Mouse (Mus musculus) heart, postnatal 10 days (tissue): ENCODE data around the gene 1700003F12Rik. TPM values are rescaled to one million over a fixed set of nuclear protein-coding genes. Genes with fewer than 3 reads are reported as not detected.

Experiments
- DNase-seq, 2 experiments: peaks; one replicate each; pipeline ENCODE4 v3.0.0; 2021
- intact Hi-C: fragments of 180-260 bp; cut with DNase I; formaldehyde crosslinking; loops from one replicate; pipeline ENCODE4 v1.15.1; 2025
- total RNA-seq, 2 experiments: library from RNA; stranded (reverse); gene quantifications; 2 replicates each; pipeline ENCODE4 v1.2.3; 2021

Gene 1700003F12Rik
- total RNA-seq, 2 experiments from 2014 or later, result 0.38 to 0.40 TPM

- intact Hi-C loops, result no loop called here
- peak; percentile 69 to 71 for DNase-seq
Measured at GRCm38 (mm10) chr2:154549127-154549885, 2.4 kb downstream of the 1700003F12Rik start.

DNA sequence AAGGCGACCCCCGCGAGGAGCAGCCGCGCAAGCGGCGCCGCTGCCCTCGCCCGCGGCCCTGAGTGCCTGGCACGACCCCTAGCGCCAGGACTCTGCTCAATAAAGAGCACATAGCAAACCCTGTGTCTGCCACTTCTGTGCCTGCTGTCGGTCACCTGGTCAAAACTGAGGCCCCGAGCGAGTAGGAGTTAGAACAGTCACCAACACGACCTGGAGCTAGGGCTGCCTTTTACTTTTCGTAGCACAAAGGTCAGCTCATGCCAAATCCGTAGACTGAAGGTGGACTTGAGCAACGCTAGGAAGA, 3.0 kb downstream of the 1700003F12Rik start:
- intact Hi-C loops, result no loop called here

DNA sequence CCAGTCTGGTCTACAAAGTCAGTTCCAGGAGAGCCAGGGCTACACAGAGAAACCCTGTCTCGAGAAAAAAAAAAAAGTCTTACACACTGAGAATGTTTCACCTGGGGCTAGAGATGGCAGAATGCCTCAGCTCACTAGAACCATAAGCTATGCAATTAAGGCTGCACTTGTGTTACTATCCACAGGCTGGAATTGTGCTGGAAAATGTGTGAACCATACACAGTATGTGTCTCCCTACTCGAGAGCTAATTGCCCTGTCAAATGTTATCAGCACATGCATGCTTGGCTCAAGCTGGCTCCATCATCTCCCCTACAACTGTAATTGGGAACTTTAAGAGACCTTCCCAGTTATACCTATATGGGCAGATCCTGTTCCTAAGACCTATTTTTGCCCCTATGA, 4.1 kb downstream of the 1700003F12Rik start:
- intact Hi-C loops, result no loop called here
- no peak for DNase-seq

More for the DNA sequence above, 3.0 kb downstream of the 1700003F12Rik start:
- no peak for DNase-seq

GRCm38 (mm10) chr2:154551476-154551875, 4.6 kb downstream of the 1700003F12Rik start, which contains the start of gene Actl10:
Gene Actl10, plus strand, starts transcription at chr2:154551776.
- intact Hi-C loops, result no loop called here
- DNase-seq, result no peak

DNA sequence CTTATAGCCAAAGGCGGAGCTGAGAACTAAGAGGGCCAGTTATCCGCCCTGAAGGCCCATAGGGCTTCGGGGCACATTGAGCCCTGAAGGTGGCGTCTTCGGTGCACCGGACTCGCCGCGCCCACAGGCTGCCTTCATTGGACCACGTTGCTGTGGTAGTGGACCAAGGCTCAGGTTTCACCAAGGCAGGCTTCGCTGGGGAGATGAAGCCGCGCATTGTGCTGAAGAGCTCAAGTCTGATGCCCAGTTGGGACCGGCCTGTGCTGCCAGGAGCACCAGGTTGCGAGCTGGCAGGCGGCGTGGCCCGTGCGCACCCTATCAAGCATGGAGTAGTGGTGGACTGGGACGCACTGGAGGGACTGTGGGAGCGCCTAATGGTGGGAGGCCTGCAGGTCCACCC, 5.0 kb downstream of the 1700003F12Rik start:
- intact Hi-C loops, result loop anchor here (2.0 kb wide), 1 partner anchor 61 kb away; the partner anchor contains the start of genes 4930519P11Rik and Zfp341

DNA sequence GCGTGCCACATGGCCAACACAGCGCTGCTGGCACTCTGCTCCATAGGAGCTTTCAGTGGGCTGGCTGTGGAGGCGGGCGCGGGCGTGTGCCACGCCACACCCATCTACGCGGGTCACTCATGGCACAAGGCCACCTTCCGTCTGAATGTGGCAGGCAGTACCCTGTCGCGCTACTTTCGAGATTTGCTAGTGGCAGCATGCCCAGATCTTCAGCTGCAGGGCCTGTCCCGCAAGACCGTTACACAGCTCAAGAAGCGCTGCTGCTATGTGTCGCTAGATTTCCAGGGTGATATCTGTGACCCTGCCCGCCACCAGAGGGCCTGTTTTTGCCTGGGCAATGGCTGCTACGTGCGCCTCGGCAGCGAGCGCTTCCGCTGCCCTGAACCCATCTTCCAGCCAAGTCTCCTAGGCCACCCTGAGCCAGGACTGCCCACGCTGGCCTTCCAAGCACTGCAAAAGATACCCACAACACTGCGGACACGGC, 5.6 kb downstream of the 1700003F12Rik start:
- peak; percentile 72 to 74 for DNase-seq
- intact Hi-C loops, result loop anchor here (2.0 kb wide), 1 partner anchor 60 kb away; the partner anchor contains the start of genes 4930519P11Rik and Zfp341

More for the DNA sequence above, 5.0 kb downstream of the 1700003F12Rik start:
- DNase-seq, result no peak

DNA sequence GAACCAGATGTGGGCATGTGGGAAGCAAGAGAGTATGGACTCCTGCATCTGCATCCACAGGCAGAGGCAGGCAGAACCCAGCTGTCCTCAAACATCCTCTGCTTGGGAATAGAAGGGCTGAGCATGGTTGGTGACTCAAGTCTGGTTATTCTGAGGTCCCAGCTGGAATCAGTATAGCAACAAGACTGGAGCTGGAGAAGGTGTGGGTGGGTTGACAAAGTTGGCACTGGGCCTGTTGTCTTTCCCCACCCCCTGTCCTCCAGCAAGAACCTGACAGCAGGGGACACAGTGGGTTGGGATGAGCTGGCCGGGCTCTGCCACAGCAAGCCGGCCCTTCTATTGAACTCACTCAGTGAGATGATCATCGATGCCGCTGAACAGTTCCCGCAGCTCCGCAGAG, 8.3 kb downstream of the 1700003F12Rik start:
- intact Hi-C loops, result no loop called here

DNA sequence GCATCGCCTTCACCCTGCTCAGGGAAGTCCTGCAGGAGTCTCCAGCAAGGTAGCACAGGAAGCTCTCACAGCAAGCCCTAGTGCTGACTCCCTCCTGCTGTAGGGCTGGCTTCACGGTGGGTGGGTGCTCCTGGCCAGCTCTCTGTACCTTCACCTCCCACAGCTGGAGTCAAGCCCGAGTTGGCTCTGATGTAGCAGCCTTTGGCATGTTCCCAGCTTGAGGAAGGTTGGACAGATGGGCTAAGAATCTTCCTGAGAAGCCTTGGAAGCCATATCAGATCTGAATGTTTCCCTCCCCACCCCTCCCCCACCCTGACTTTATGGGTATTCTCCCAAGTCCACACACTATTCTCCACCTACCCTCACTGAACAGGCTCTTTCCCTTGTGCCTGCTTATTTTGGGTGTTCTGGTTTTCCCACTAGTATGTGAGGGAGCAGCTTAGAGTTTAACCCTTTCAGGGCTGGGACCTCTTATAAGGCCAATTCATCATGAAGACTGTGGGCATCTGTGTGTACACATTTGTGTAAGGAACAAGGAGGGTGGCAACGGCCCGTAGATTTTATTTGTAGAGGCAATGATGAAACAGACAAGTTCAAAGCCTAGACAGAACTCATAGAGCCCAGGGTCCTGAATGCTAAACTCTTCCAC, 10.4 kb downstream of the 1700003F12Rik start:
- intact Hi-C loops, result no loop called here
- DNase-seq, result peak in 1 of 2 experiments; percentile 23

More for the DNA sequence above, 8.3 kb downstream of the 1700003F12Rik start:
- no peak for DNase-seq

- intact Hi-C loops, result no loop called here
- DNase-seq, result peak in 1 of 2 experiments; percentile 30
Measured at GRCm38 (mm10) chr2:154558264-154559039, 11.6 kb downstream of the 1700003F12Rik start, which contains the start of gene Necab3. Gene Necab3, minus strand, starts transcription at chr2:154558890.

- no peak for DNase-seq
- intact Hi-C loops, result no loop called here
Measured at GRCm38 (mm10) chr2:154563612-154564170, 16.8 kb downstream of the 1700003F12Rik start.

GRCm38 (mm10) chr2:154565562-154565961, 18.7 kb downstream of the 1700003F12Rik start:
- intact Hi-C loops, result no loop called here
- no peak for DNase-seq

GRCm38 (mm10) chr2:154566641-154567040, 19.8 kb downstream of the 1700003F12Rik start:
- DNase-seq, result no peak
- intact Hi-C loops, result no loop called here

DNA sequence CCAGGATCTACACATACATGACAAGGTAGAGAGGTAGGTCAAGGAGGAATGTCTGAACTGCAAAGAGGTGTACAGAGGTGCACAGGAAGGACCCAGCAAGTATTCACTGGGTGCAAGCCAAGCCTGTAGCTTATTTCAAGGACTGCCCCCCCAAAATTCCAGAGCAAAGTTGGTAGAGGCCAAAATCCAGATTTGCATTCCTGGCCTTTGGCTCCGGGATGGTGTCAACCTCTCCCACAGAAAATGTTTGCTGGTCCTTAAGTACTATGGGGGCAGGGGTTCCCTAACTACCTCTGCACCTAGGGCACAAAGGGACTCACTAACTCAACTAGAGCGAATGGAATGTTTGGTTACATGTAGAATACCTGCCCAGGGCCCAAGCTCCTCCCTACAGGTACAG, 20.9 kb downstream of the 1700003F12Rik start:
- DNase-seq, result no peak
- intact Hi-C loops, result no loop called here

DNA sequence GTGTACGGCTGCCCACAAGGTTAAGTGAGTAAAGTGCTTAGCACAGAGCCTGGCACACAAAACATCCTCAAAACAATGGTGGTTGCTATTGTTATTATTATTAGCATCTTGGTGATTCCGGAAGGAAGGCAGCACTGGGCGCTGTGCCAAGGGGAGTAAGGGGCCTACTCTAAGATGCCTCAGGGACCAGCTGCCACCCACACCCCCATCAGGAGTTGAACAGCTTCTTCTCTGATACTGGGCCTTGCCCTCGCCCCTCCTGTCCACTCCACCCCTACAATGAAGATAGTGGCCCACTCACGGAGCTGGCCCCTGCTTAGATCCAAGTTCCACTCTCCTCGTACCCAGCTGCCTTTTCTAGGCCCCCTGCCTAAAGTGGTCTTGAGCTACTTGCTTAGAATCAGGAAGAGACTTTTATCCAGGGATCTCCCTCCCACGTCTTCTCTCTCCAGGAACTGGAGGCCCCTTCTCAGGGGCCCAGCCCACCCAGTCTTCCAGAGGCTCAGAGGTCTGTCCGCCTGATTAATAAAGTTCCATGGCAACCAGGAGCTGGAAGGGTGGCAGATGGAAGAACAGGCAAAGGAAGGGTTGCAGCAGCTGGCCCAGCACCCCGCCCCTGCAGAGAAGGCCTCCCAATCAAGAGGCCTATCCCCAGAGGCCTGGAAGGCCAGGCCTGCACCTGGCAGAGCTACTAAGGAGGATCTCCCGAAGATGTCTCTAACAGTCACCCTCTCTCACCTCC, 21.6 kb downstream of the 1700003F12Rik start:
- intact Hi-C loops, result no loop called here
- peak in 1 of 2 experiments; percentile 55 for DNase-seq

GRCm38 (mm10) chr2:154569071-154569748, 22.3 kb downstream of the 1700003F12Rik start:
- DNase-seq, result peak; percentile 70 to 77
- intact Hi-C loops, result no loop called here

GRCm38 (mm10) chr2:154569836-154570286, 23.0 kb downstream of the 1700003F12Rik start, which contains the start of gene E2f1:
Gene E2f1, minus strand, starts transcription at chr2:154569892.
- intact Hi-C loops, result no loop called here
- peak; percentile 95 to 96 for DNase-seq

DNA sequence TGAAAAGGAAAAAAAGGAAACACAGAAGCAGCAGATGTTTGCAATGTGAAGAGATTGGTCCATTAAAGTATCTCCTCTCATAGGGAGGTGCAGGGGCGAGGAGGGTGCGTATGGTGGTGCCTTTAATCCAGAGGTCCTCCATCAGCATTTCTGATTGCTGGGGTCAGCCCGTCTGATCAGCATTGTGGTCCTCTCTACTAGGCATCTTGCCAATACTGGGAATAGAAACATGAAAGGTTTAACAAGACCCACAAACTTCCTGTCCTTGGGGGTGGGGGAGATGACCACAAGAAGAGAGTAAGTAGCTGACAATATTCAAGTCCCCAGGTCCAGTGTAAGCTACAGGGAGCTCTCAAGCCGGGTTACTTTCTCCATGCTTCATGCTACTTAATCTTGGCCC, 23.8 kb downstream of the 1700003F12Rik start:
- intact Hi-C loops, result no loop called here
- DNase-seq, result no peak

- intact Hi-C loops, result no loop called here
- DNase-seq, result no peak
Measured at GRCm38 (mm10) chr2:154571266-154571665, 24.4 kb downstream of the 1700003F12Rik start.

GRCm38 (mm10) chr2:154571976-154572375, 25.1 kb downstream of the 1700003F12Rik start:
- intact Hi-C loops, result no loop called here
- DNase-seq, result no peak
